Mouse (Mus musculus): ENCODE results near the gene Mrpl10.

Mrpl10 gene

GRCm38 (mm10) chr11:97041022-97041899, at the start of gene Mrpl10, which contains the start of gene Lrrc46:
Gene Mrpl10, plus strand, starts transcription at chr11:97041560.
Gene Lrrc46, minus strand, starts transcription at chr11:97041407.
- DNase-seq (ENCODE audit: low read depth, low spot score), result peak; percentile 79

DNA sequence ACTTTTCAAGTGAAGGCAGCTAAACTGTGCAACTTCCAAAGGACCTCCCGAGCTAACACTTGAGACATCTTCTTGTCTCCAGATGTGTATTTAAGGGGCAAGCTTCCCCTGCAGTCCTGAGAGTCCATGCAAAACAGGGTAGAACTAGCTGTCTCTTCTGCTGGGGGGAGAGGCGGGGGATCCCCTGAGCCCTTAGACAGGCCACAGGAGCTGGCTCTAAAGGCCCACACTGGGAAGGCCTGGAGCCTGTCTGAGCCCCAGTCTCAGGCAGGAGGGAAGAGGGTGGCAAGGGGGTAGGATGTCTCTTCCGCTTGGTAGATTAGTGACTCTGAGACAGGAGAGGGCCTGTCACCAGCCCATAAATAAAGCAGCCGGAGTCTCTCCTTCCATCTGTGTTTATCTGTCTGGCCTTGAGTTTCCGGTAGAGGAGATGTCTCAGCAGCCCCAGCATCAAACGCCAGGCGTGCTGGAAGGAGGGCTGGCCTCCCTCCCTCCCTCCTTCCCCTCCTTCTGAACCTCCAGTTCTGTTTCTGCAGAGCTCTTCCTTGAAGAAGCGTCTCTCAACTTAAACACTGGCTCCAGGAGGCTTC, 48.5 kb upstream of the Mrpl10 start:
- no peak for DNase-seq (ENCODE audit: low read depth, low spot score)

- DNase-seq (ENCODE audit: low read depth, low spot score), result no peak
Measured at GRCm38 (mm10) chr11:96995031-96995430, 46.3 kb upstream of the Mrpl10 start.

- no peak for DNase-seq (ENCODE audit: low read depth, low spot score)
Measured at GRCm38 (mm10) chr11:96995836-96996772, 45.3 kb upstream of the Mrpl10 start.

GRCm38 (mm10) chr11:96996773-96997379, 44.5 kb upstream of the Mrpl10 start:
- DNase-seq (ENCODE audit: low read depth, low spot score), result no peak

- DNase-seq (ENCODE audit: low read depth, low spot score), result no peak
Measured at GRCm38 (mm10) chr11:96997380-96997956, 43.9 kb upstream of the Mrpl10 start.

DNA sequence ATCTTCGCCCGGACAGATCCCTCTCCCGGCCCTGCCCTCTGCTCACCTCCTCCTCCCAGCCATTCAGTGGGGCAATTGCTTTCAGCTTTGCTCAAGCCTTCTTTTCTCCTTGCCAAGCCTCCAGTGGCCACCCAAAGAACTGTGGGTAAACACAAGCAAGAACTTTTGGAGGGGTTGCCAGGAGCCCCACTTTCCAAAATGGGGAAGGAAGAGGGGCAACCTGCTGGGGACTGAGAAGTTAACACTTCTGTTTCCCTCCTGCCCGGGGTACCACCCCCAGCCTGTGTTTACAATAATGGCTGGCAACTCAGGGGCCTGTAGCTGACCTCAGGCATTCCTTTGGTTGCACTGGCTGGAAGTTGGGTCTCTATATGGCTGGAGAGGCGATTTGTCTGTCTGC, 38.2 kb upstream of the Mrpl10 start:
- DNase-seq (ENCODE audit: low read depth, low spot score), result no peak

- DNase-seq (ENCODE audit: low read depth, low spot score), result no peak
Measured at GRCm38 (mm10) chr11:97007093-97007794, 34.1 kb upstream of the Mrpl10 start.

- DNase-seq (ENCODE audit: low read depth, low spot score), result no peak
Measured at GRCm38 (mm10) chr11:97009198-97009790, 32.1 kb upstream of the Mrpl10 start.

GRCm38 (mm10) chr11:97013121-97013670, 28.2 kb upstream of the Mrpl10 start, which contains the start of gene Sp6:
Gene Sp6, plus strand, starts transcription at chr11:97013394.
- DNase-seq (ENCODE audit: low read depth, low spot score), result no peak

DNA sequence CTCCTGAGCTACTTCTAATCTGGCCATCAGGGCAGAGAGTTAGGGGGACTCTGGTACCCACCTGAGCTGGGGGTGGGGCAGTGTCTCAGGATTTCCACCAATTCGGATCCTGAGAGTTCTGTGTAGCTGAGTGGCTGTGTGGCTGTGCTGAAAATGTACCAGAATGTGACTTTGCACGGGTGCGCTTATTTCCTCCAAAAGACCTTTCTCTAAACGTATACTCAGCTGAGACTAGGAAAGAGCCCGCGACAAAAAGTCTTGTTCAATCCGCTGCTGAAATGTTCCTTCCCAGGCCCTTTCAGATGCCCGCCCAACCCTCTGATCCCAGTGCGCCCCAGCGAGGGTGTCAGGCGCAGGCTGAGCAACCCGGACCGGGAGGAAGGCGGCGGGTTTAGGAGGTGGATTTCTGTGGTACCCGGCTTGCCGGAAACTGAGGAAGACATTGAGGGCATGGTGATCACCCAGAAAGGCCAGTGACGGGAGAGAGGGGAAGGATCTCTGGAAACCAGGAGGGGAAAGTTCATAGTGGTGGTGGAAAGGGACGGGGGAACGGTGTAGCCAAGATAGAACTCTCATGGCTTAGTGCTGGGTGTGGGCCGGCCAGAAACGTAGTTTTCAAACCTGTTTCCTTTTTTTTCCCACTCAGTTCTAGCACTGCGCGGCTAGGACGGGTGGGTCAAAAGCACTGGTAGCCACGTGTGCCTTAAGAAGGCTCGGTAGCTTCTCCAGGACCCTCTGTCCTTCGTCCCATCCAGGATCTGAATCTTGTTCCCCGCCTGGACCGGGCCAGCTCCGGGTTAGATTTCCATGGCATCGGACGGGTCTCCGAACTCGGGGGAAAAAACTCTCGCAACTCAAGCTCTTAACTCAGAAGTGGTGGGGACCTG, 23.4 kb upstream of the Mrpl10 start:
- no peak for DNase-seq (ENCODE audit: low read depth, low spot score)

DNA sequence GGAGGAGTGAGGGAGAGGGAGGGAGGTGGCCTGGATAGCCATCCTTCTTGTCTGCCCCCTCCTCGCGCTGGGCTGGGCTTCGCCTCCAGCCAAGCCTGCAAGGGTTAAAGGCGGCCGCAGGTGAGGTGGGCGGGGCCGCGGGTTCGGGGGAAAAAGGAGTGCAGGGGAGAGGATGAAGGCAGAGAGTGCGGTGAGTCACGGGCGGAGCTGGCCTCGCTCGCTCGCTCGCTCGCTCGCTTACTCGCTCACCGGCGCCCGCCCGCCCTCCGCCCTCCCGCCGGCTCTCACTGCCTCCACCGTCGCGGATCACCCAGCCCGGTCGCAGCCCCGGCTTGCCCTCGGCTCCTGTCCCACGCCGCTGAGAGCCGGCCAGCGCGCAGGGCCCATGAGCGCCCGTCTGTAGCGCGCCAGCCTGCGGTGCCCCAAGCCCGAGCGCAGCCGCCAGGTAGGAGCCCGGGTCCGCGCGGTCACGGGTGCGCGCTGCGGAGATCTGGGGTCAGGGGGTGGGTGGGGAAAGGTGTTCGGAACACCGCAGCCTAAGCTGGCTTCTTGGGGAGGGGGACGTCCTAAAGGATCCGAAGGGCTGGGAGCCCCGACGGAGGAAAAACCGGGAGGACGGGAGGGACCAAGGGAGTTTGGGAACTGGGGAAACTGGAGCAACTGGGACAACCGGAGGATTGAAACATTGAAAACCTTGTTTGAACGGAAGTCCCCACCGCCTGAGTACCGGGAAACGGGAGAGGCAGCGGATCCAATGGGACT, 22.6 kb upstream of the Mrpl10 start:
- no peak for DNase-seq (ENCODE audit: low read depth, low spot score)

DNA sequence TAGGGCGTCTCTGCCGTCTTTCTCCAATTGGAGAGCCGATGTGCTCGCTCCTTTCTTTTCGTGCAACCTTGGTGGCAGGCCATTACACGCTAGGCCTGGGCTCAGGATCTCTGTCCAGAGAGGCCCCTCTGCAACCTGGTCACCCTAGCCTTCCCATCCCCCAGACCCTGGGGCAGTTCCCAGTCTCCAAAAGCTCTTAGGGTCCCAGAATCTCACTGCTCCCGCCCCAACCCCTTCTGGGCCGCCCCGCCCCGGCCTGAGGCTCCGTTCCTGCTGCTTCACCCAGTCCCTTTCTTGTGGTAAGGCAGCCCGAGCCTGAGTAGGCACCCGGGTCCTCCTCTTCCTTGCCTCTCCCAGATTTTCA, 22.0 kb upstream of the Mrpl10 start:
- no peak for DNase-seq (ENCODE audit: low read depth, low spot score)

DNA sequence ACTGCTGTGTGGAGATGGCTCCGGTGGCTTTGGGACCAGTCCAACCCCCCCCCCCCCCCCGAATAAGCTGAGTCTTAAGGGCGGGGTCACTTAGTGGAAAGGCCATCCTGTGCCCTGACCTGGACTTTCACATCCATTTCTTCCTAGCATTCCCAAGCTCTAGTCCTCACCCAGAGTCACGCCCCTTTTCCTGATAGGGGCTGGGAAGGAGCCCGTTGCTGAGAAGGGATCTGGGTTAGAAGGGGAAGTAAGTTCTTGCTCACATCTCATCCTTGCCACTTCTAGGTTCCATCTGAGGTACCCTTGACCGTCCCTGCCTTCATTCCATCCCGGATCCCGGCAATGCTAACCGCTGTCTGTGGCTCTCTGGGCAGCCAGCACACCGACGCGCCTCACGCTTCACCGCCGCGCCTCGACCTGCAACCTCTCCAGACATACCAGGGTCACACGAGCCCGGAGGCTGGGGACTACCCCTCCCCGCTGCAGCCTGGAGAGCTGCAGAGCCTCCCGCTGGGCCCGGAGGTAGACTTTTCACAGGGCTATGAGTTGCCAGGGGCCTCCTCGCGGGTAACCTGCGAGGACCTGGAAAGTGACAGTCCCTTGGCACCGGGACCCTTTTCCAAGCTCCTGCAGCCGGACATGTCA, 20.1 kb upstream of the Mrpl10 start:
- no peak for DNase-seq (ENCODE audit: low read depth, low spot score)

- no peak for DNase-seq (ENCODE audit: low read depth, low spot score)
Measured at GRCm38 (mm10) chr11:97021873-97022484, 19.4 kb upstream of the Mrpl10 start.

- DNase-seq (ENCODE audit: low read depth, low spot score), result no peak
Measured at GRCm38 (mm10) chr11:97024977-97025376, 16.4 kb upstream of the Mrpl10 start.

GRCm38 (mm10) chr11:97025721-97026344, 15.5 kb upstream of the Mrpl10 start:
- peak; percentile 63 for DNase-seq (ENCODE audit: low read depth, low spot score)

Data from c-Kit-negative CD71-positive TER-119-positive erythroid progenitor cells, embryonic 14.5 days (primary cell).